Mouse (Mus musculus): ENCODE measurements around the gene Runx3. TPM values are rescaled to one million over a fixed set of nuclear protein-coding genes. Genes with fewer than 3 reads are reported as not detected.

Runx3 gene
- polyA plus RNA-seq, 1 experiment from 2014 or later, result not detected

GRCm38 (mm10) chr4:135226008-135226667 is 105.7 kb downstream of the Runx3 start:
- no peaks in the 10 kb centered on the region; the same call in 1 of the 2 replicates for H3K36me3 ChIP-seq (ENCODE audit: control insufficient read depth, insufficient read depth, low read length)
- no peaks in the 10 kb centered on the region for H3K27me3 ChIP-seq (ENCODE audit: control insufficient read depth, insufficient read depth, low read depth, low read length)
- WGBS, result 94% methylated on average over 12 of the region's 12 CpGs
- H3K4me2 ChIP-seq (ENCODE audit: low read length), result no peak overlapping the region
- H3K4me3 ChIP-seq (ENCODE audit: low read depth, low read length), result no peak overlapping the region
- no peaks in the 10 kb centered on the region for H3K9me3 ChIP-seq (replicated peaks; ENCODE audit: control insufficient read depth, low read length, poor library complexity, severe bottlenecking)
- H3K4me1 ChIP-seq (ENCODE audit: control insufficient read depth, insufficient read depth, low read length), result no peaks in the 10 kb centered on the region; the same call in 1 of the 2 replicates
- ATAC-seq, result no peak
- no peak overlapping the region for H3K27ac ChIP-seq (ENCODE audit: low read length)
- H3K9ac ChIP-seq (ENCODE audit: low read depth, low read length), result no peak overlapping the region

Other genes with a start within 250 kb of the Runx3 start
- 237 and 253 TPM in 2 replicates for gene Tmem50a, start 205.6 kb upstream of the Runx3 start, polyA plus RNA-seq (2015; fragmentation: Nextera tagmentation; extraction: Ambion mirVana)
- gene Rsrp1, start 197.1 kb upstream of the Runx3 start, polyA plus RNA-seq (2015; fragmentation: Nextera tagmentation; extraction: Ambion mirVana), result 576 and 581 TPM in 2 replicates
- 61.9 and 64.7 TPM in 2 replicates for gene Syf2, start 189.8 kb upstream of the Runx3 start, polyA plus RNA-seq (2015; fragmentation: Nextera tagmentation; extraction: Ambion mirVana)
- gene Clic4, start 152.2 kb downstream of the Runx3 start, polyA plus RNA-seq (2015; fragmentation: Nextera tagmentation; extraction: Ambion mirVana), result 49.2 and 55.6 TPM in 2 replicates
- 172 and 196 TPM in 2 replicates for gene Srrm1, start 232.7 kb downstream of the Runx3 start, polyA plus RNA-seq (2015; fragmentation: Nextera tagmentation; extraction: Ambion mirVana)